Mouse (Mus musculus): ENCODE data around the gene F12. TPM values are rescaled to one million over a fixed set of nuclear protein-coding genes. Genes with fewer than 3 reads are reported as not detected.
A peak's percentile ranks its signal among the peaks of the same experiment; 100 is the strongest.

Gene F12
- polyA plus RNA-seq, 1 experiment = 1.3 TPM

DNA sequence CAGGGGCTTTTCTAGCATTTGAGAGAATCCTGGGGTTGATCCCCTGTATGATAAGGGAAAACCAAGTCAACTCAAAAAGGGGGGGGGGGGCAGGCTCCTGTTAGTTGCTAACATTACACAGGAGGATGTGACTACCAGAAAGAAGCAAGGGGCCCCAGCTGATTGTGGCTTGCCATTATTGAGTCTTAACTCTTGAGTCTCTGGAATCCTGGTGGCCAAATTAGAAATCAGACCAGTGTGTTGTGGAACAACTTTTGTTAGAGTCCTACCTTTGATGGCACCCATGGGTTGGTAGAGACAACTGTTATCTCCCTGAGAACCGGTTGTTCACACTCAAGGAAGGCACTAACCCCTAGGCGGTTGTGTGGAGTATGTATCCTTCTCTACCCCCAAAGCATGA lies 36.4 kb upstream of the F12 start:
- Histone ChIP-seq H3K4me3 (replicated peaks; ENCODE audit: control insufficient read depth, low read depth, low read length) (no peak overlapping the region), H3K27ac (ENCODE audit: control insufficient read depth, insufficient read depth, low read depth, low read length, poor library complexity) (no peak overlapping the region), H3K4me1 (ENCODE audit: control insufficient read depth, insufficient read depth, low read length) (peaks cover 8% of the 10 kb centered on the region)
- WGBS = 68% methylated on average over 2 of the region's 2 CpGs
- TF ChIP-seq POLR2A (IDR thresholded peaks at IDR 0.05; ENCODE audit: borderline replicate concordance, control insufficient read depth, low read depth, low read length) (no peak), CTCF (IDR thresholded peaks at IDR 0.05; ENCODE audit: control insufficient read depth, insufficient read depth, low read length) (no peak)

DNA sequence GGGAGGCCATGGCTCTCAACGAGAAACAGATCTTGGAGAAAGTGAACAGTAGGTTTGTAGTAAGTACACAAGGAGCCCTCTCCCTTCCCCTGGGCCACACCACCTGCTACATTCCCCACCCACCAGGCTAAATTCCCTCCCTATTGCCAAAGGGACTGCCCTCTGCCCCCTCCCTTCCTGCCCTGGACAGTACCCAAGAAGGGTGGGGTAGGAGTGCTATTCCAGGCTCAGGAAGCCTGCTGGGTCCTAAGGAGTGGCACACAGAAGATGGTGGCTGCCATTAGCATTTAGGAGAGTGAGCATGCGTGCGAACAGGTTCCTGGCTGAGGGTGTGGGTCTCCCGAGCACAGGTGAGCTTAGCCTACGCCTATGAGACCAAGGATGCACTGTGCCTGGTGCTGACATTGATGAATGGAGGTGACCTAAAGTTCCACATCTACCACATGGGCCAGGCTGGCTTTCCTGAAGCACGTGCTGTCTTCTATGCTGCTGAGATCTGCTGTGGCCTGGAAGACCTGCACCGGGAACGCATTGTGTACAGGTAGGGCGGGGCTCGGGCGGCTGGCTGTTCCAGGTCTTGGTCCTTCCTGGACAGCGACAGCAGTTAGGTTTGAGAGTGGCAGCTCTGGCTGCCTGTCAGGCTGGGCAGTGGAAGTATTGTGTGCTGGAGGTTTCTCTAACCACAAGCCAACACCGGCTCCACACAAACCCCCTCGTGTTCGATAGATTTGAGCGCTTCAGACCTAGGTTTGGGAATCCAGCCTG lies 25.4 kb upstream of the F12 start:
- no peak overlapping the region for H3K27ac ChIP-seq (ENCODE audit: control insufficient read depth, insufficient read depth, low read depth, low read length, poor library complexity)
- peaks cover 12% of the 10 kb centered on the region; the same call in 1 of the 2 replicates for H3K4me1 ChIP-seq (ENCODE audit: control insufficient read depth, insufficient read depth, low read length)
- no peak overlapping the region for H3K4me3 ChIP-seq (replicated peaks; ENCODE audit: control insufficient read depth, low read depth, low read length)
- 91% methylated on average over 16 of the region's 16 CpGs for WGBS
- TF ChIP-seq POLR2A (IDR thresholded peaks at IDR 0.05; ENCODE audit: borderline replicate concordance, control insufficient read depth, low read depth, low read length) = no peak

DNA sequence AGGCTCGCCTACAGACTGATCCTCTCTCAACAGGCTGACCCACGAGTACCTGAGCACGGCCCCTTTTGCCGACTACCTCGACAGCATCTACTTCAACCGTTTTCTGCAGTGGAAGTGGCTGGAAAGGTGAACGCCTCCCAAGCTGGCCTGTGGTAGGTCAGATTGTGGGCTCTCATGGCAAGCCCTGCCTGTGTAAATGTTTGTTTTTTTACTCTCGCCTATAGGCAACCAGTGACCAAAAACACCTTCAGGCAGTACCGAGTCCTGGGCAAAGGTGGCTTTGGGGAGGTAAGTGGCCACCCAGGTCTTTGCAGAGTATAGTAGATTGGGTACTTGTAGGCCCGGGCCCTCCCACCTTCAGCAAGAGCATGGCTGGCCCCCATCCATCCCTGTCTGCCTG lies 24.7 kb upstream of the F12 start:
- H3K27ac ChIP-seq (ENCODE audit: control insufficient read depth, insufficient read depth, low read depth, low read length, poor library complexity) = no peak overlapping the region
- TF ChIP-seq CTCF (IDR thresholded peaks at IDR 0.05; ENCODE audit: control insufficient read depth, insufficient read depth, low read length) (no peak), POLR2A (IDR thresholded peaks at IDR 0.05; ENCODE audit: borderline replicate concordance, control insufficient read depth, low read depth, low read length) (no peak)
- no peak overlapping the region for H3K4me3 ChIP-seq (replicated peaks; ENCODE audit: control insufficient read depth, low read depth, low read length)
- H3K4me1 ChIP-seq (ENCODE audit: control insufficient read depth, insufficient read depth, low read length) = peaks cover 14% of the 10 kb centered on the region; the same call in 1 of the 2 replicates
- WGBS = 88% methylated on average over 10 of the region's 10 CpGs

DNA sequence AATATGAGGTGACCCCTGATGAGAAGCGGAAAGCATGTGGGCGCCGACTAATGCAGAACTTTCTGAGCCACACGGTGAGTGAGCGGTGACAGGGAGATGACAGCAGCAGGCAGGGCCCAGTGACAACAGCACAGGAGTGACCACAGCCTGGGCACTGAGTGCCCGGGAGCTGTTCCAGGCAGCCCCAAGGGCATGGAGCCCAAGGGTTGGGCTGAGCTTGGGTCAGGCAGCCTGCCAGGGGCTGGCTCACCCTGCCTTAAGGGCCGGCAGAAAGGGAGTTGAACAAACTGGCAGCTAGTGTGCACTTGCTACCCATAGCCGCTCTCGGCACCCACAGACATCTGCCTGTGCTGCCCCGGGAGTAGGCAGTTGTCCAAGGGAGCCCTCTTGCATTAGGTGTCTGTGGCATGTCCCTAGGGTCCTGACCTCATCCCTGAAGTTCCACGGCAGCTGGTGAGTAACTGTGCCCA lies 24.0 kb upstream of the F12 start:
- peak overlapping the region; percentile 7 for H3K27ac ChIP-seq (ENCODE audit: control insufficient read depth, insufficient read depth, low read depth, low read length, poor library complexity)
- peaks cover 14% of the 10 kb centered on the region; the same call in 1 of the 2 replicates for H3K4me1 ChIP-seq (ENCODE audit: control insufficient read depth, insufficient read depth, low read length)
- WGBS = 80% methylated on average over 11 of the region's 11 CpGs
- H3K4me3 ChIP-seq (replicated peaks; ENCODE audit: control insufficient read depth, low read depth, low read length) = no peak overlapping the region
- TF ChIP-seq CTCF (IDR thresholded peaks at IDR 0.05; ENCODE audit: control insufficient read depth, insufficient read depth, low read length) (no peak), POLR2A (IDR thresholded peaks at IDR 0.05; ENCODE audit: borderline replicate concordance, control insufficient read depth, low read depth, low read length) (no peak)

DNA sequence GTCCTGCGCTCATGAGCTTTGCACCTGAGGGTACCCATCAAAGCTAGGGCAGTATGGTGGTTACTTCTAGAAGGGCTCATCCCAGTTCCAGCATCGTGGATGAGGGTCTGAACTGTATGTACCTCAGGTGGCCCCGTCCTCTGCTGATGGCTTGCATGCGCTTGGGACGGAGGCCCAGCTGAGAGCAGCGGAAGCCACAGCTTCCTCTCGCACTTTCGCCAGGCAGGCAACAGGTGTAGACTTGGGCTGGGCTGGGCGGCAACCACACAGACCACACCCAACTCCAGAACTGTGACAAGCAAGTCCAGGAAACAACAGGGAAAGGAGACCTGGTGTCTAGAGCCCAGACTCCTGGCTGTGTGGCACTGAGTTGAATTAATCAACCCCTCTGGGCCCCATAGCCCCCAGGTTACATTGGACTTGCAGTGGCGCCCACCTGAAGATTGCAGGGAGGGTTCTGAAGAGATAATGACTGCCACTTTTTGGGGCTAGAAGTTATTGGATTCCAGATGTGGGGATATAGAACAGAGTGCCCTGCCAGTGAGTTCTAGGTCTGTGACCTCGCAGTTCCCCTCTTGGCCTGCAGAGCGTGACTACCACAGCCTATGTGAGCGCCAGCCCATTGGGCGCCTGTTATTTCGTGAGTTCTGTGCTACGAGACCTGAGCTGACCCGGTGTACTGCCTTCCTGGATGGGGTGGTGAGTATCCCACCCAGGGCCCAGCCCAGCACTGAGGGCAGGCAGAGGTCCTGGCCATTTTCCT lies 23.3 kb upstream of the F12 start:
- Histone ChIP-seq H3K4me1 (ENCODE audit: control insufficient read depth, insufficient read depth, low read length) (peaks cover 14% of the 10 kb centered on the region; the same call in 1 of the 2 replicates), H3K4me3 (replicated peaks; ENCODE audit: control insufficient read depth, low read depth, low read length) (peak overlapping the region; percentile 33), H3K27ac (ENCODE audit: control insufficient read depth, insufficient read depth, low read depth, low read length, poor library complexity) (peak overlapping the region; percentile 79)
- 40% methylated on average over 17 of the region's 17 CpGs for WGBS
- peak; percentile 77; the same call in 1 of the 2 replicates for TF ChIP-seq POLR2A (IDR thresholded peaks at IDR 0.05; ENCODE audit: borderline replicate concordance, control insufficient read depth, low read depth, low read length)
- no peak for TF ChIP-seq CTCF (IDR thresholded peaks at IDR 0.05; ENCODE audit: control insufficient read depth, insufficient read depth, low read length)

DNA sequence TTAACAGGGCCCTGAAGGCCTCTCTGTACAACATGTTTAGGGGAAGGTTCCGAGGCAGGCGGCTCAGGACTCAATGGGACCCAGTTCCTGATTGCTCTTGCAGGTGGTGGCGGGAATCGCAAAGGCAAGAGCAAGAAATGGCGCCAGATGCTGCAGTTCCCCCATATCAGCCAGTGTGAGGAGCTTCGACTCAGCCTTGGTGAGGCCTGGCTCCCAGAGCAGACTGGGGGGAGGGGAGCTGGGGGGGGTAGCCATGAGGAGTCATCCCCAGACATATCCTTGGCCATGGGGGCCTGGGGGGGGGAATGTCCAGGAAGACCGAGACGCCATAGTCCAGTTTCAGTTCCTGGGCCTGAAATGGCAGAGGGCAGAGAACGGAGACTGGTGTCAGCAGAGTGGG lies 22.6 kb upstream of the F12 start:
- peak overlapping the region; percentile 33 for H3K4me3 ChIP-seq (replicated peaks; ENCODE audit: control insufficient read depth, low read depth, low read length)
- TF ChIP-seq CTCF (IDR thresholded peaks at IDR 0.05; ENCODE audit: control insufficient read depth, insufficient read depth, low read length) = no peak
- no peak for TF ChIP-seq POLR2A (IDR thresholded peaks at IDR 0.05; ENCODE audit: borderline replicate concordance, control insufficient read depth, low read depth, low read length)
- 42% methylated on average over 9 of the region's 9 CpGs for WGBS
- peak overlapping the region; percentile 79 for H3K27ac ChIP-seq (ENCODE audit: control insufficient read depth, insufficient read depth, low read depth, low read length, poor library complexity)
- peaks cover 14% of the 10 kb centered on the region; the same call in 1 of the 2 replicates for H3K4me1 ChIP-seq (ENCODE audit: control insufficient read depth, insufficient read depth, low read length)

DNA sequence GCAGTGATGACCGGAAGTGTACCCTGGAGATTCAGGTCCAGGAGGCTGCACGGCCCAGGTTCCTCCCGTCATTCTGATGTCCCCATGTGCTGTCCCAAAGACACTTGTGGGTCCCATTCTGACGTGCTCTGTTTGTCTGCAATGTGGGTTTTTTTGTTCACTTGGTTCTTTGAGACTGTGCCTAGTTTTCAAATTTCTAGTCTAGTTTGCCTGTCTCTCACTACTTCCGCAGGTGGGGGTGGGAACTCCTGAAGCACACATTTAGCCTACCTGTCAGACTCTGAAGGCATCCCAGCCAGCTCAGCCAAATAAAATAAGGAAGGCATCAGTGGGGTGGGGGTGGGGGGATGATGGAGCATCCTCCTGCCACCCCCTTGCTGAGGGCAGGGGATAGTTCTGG lies 21.5 kb upstream of the F12 start:
- TF ChIP-seq CTCF (IDR thresholded peaks at IDR 0.05; ENCODE audit: control insufficient read depth, insufficient read depth, low read length) = no peak
- TF ChIP-seq POLR2A (IDR thresholded peaks at IDR 0.05; ENCODE audit: borderline replicate concordance, control insufficient read depth, low read depth, low read length) = no peak
- peak overlapping the region; percentile 16 for H3K4me3 ChIP-seq (replicated peaks; ENCODE audit: control insufficient read depth, low read depth, low read length)
- 59% methylated on average over 5 of the region's 5 CpGs for WGBS
- H3K4me1 ChIP-seq (ENCODE audit: control insufficient read depth, insufficient read depth, low read length) = peaks cover 16% of the 10 kb centered on the region; the same call in 1 of the 2 replicates
- peak overlapping the region; percentile 65 for H3K27ac ChIP-seq (ENCODE audit: control insufficient read depth, insufficient read depth, low read depth, low read length, poor library complexity)

DNA sequence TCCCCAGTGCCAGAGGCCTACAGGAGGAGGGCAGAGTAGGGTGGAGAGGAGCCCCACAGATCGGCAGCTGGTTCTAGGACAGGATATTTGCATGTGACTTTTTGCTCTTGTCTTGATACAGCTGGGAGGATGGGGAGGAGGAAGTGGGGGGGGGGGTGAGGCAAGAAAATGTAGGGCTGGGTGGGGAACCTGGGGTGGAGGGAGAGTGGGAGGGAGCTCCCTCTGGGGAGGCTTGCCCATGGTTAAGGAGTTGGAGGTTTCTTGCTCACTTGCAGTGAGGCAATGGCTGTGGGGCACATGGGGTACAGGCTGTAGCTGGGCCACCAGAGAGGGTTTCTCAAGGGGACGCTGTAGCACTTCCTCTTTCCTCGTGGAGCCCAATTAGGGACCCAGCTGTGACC lies 20.9 kb upstream of the F12 start:
- H3K4me1 ChIP-seq (ENCODE audit: control insufficient read depth, insufficient read depth, low read length) = peaks cover 16% of the 10 kb centered on the region; the same call in 1 of the 2 replicates
- peak overlapping the region; percentile 99 for H3K27ac ChIP-seq (ENCODE audit: control insufficient read depth, insufficient read depth, low read depth, low read length, poor library complexity)
- WGBS = 4% methylated on average over 3 of the region's 3 CpGs
- TF ChIP-seq CTCF (IDR thresholded peaks at IDR 0.05; ENCODE audit: control insufficient read depth, insufficient read depth, low read length) = no peak
- 0 out of 2 replicates have a peak, but pooled peaks have one; percentile 22 for TF ChIP-seq POLR2A (IDR thresholded peaks at IDR 0.05; ENCODE audit: borderline replicate concordance, control insufficient read depth, low read depth, low read length)
- peak overlapping the region; percentile 56 for H3K4me3 ChIP-seq (replicated peaks; ENCODE audit: control insufficient read depth, low read depth, low read length)

Data from bone marrow, adult 2 months (tissue).